Mouse (Mus musculus): ENCODE data around the gene Klhl22.

Klhl22 gene

DNA sequence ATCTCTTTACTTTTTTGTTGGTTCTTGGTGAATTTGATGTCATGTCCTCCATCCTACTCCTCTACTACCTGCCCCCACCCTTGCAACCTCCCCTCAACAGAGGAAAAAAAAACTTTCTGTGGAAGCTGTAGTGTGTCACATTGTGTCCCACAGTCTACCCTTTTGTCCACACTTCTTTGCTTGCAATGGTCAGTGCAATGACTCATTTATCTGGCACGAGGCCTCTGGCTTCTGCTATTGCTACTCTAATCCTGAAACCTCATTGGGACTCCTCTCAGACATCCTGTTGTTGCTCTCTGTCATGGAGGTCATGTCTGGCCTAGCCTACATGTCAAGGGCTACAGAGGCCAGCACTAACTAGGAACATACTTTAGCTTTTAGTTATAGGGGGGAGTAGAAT, 5.7 kb upstream of the Klhl22 start:
- in situ Hi-C loops (cut with MseI, MboI): no loop called here

DNA sequence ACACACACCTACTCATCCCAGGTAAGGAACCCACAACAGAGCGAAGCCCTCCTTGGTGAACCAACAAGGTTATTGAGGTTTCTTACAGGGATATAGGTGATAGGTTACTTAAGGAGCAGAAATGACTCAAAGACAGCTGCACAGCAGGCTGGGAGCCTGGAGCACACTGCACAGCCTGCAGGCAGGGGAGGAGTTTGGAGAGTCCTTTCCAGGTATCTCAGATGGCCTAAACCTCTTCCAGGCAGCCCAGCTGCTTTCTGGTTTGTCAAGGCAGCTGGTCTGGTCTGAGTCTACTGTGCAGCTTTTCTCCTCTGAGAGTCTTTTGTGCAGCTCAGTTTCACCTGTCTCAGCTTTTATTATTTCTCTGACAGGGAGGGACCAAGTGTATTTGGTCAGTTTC, 1.7 kb upstream of the Klhl22 start:
- in situ Hi-C loops (cut with MseI, MboI): no loop called here

DNA sequence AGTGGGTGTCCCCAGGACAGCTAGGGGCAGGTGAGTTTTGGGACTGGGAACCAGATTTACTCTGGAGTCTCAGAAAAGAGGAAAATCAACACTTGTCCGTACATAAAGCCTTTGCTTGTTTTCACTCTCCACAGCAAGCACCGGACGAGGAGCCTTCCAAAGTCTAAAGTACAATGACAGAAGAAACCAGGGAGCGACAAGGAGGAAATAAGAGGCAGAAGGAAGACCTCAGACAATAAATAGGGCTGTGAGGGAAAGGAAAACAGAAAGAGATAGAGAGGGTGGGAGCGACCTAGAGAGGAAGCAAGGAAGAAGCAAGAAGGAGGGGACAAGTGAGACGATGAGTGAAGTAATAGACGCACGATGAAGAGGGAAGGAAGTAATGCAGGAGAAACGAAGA, 516 bp upstream of the Klhl22 start:
- in situ Hi-C loops (cut with MseI, MboI): no loop called here

DNA sequence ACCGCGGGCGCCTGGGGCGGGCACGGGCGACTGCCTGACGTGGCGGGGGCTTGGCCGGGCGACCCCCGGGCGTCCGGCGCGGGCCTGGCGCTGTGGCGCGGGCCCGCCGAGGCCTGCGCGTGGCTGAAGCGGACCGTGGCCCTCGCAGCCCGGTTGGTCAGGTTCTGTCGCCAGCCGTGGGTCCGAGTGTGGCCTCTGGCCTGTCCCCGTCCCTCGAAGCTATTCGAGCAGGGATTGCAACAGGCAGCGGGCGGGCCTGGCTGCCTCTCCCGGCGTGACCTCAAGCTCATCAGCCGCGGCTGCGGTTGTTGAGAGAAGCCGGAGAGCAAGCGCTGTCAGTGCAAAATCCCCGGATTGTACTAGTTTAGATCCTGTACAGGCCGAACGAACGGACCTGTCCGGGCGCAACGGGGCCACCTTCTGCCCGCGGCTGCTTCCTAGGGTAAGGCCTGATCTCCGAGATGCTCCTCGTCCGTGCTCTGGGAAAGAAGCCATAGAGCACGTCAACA, 449 bp downstream of the Klhl22 start:
- in situ Hi-C loops (cut with MseI, MboI): no loop called here

DNA sequence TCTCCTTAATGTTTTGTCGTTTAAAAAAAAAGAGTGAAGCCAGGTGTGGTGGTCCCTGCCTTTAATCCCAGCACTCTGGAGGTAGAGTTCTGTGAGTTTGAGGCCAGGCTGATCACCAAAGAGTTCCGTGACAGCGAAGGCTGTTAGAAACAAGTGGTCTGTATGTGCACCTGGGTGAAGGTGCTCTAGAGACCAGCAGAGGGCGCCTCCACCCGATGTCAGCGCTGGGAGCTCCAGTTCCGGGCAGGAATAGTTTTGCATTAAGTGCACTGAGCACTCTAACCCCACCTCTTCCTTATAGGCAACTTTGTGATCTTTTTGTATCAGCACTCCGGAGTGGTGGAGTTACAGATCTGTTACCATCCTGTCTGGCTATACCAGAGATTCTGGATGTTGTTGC, 1.2 kb downstream of the Klhl22 start:
- in situ Hi-C loops (cut with MseI, MboI): no loop called here

DNA sequence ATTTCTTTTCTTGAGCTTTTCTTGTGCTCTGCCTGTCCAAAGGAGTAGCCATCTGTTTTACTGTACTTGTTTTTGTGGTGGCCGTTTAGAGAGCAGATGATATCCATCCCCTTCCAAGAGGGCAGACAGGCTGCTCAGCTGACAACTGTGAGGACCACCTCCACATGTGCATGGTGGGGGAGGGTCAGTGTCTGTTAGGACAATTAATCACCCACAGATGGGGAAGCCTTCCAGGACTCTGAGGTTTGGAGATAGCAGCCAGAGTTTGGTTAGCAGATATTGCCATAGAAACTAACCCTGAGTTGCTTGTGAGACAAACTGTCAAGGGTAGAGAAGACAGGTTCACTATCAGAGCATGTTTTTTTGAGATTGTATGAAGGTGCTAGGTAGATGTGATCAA, 1.7 kb downstream of the Klhl22 start:
- in situ Hi-C loops (cut with MseI, MboI): no loop called here

DNA sequence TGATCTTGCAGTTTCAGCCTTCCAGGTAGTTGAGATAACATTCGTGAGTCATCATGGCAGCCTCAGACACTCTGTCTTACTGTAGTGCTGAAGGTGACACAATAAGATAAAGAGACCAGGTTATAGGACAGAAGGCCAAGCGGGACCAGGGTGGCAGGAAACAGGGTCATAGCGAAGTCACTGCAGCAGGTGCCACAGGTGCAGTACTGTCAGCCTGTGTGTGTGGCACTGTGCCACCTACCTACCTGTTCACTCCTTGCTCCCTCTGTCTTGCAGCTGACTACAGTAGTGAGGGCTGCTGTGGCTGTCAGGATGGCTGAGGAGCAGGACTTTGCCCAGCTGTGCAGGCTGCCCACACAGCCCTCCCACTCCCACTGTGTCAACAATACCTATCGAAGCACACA, 4.7 kb downstream of the Klhl22 start:
- in situ Hi-C loops (cut with MseI, MboI): no loop called here

DNA sequence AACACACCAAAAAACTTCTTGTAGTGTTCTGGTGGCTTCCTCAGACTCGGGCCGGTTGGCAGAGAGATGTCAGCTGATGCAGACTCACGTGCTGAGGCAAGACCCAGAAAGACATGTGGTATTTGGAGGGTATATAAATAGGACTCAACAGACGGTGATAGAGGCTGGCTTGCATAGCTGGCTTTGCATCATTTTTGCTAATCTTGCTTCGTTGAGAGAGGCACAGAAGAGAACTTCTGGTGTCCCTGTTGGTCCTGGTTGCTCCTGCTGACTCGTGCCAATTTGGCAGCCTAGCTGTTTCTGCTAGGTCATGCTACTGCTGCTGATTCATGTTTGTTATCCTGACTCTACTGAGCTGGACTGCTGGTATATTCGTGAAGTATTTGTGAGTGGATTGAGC, 9.4 kb downstream of the Klhl22 start:
- in situ Hi-C loops (cut with MseI, MboI): no loop called here

DNA sequence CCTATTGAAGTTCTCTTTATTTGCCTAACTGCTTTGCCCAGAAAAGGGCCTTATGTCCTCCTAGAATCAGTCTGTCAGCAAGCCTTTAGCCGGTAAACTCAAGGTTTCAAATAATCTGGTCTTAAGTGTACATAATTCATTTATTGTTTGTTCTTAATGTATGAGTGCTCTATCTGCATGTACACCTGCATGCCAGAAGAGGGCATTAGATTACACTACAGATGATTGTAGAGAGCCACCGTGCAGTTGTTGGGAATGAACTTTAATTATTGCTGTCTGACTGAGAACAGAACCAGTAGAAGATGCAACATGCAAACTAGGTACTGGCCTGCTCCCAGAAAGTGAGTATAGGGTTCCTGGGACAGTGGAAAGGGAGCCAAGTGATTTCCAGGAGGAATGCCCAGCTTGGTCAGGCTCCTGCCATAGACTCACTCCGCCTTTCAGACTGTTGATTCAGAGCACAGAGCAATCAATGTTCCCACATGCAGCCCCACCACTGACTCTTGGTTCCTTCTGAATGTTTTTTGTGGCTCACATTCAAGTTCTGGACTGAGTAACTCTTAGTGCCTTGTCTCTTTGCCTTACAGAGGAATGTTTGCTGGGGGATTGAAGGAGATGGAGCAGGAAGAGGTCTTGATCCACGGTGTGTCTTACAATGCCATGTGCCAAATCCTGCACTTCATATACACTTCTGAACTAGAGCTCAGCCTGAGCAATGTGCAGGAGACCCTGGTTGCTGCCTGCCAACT, 11.9 kb downstream of the Klhl22 start:
- in situ Hi-C loops (cut with MseI, MboI): no loop called here

DNA sequence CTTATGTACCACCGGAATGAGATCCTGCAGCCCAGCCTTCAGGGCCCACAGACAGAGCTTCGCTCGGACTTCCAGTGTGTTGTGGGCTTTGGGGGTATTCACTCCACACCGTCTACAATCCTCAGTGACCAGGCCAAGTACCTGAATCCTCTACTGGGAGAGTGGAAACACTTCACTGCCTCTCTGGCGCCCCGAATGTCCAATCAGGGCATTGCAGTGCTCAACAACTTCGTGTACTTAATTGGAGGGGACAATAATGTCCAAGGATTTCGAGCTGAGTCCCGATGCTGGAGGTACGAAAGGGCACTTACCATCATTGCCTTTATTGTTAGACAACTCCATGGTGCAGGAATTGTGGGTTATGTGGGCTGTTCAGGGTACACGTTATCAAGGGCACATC, 17.4 kb downstream of the Klhl22 start:
- in situ Hi-C loops (cut with MseI, MboI): no loop called here

DNA sequence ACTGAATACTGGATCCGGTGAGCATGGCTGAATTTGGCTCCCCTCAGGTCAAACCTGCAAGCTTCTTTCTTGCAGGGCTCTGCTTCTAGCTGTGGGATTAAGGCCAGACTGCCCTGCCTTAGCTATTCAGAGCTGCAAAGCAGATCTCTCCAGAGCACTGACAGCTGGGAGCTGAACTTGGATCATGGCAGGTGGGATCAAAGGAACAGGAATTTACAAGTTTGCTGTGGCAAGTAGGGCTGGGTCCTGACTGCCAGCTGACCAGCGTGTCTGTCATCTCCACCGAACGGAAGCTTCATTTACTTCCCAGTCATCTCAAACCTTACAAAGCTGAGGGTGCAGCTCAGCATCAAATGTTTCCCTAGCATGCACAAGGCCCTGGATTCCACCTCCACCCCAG, 18.8 kb downstream of the Klhl22 start:
- in situ Hi-C loops (cut with MseI, MboI): no loop called here

DNA sequence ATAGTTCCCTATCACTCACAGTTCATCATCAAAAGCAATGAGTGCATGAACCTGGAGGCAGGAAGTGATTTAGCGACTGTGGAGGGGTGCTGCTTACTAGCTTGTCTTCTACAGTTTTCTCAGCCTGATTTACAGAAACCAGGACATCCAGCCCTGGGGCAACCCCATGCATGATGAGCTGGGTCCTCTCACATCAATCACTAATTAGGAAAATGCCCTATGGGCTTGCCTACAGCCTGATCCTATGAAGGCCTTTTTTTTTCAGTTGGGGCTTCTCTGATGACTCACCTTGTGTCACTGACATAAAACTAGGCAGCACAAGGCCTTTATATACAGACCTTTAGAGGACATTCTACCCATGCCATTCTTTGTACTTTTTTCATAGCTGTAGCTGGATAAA, 20.3 kb downstream of the Klhl22 start:
- in situ Hi-C loops (cut with MseI, MboI): no loop called here

DNA sequence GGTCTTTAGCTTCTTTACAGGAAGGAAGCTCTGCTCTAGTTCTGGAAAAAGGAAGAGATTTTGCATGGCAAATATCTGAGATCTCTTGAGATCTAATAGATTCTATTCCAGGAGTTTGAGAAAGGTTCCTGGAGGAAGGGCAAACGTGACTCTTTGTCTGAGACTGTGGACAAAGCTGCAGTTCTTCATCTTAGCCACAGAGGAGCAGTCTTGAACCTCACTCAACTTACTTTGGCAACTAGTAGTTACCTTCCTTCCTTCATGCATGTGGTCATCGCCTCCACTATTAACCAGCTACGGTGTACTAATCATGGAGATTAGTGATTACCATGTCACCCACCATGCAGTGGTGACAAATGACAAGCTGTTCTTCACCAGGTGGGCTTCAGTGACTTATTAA, 25.9 kb downstream of the Klhl22 start:
- in situ Hi-C loops (cut with MseI, MboI): no loop called here

DNA sequence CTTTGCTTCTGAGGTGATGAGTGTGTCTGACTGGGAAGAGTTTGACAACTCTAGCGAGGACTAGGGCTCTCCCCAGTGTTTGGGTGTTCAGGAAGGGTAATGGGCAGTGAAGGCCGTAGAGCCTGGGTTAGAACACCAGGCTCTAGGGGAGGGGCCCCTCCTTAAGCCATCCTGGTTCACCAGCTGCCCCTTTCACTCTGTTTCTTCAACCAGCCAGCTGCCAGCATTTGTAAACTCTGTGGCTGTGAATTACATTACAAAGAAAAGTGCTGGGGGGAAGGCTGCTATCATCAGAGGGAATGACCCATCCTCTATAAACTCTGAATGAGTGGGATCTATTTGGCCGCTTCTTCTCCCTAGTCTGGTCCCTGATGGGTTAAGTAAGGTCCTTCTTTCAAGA, 33.3 kb downstream of the Klhl22 start:
- in situ Hi-C loops (cut with MseI, MboI): no loop called here

DNA sequence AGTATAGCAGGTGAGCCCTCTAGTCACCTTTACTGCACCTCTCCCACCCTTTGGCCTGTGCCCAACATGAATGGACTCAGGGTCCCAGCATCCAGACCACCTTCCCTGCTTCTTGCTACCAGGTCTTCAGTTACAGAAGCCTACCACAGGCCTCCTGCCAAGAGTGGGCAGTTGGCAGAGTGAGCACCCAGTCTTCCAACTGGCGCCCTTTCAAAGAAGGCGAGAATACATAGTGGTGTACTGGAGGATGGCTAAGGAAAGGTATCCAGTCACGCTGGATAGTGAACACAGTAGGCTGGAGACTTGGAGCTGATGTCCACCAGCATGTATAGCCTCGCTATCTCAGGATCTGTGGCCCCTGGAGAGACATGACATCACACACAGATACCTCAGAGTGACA, 34.6 kb downstream of the Klhl22 start:
- in situ Hi-C loops (cut with MseI, MboI): no loop called here

DNA sequence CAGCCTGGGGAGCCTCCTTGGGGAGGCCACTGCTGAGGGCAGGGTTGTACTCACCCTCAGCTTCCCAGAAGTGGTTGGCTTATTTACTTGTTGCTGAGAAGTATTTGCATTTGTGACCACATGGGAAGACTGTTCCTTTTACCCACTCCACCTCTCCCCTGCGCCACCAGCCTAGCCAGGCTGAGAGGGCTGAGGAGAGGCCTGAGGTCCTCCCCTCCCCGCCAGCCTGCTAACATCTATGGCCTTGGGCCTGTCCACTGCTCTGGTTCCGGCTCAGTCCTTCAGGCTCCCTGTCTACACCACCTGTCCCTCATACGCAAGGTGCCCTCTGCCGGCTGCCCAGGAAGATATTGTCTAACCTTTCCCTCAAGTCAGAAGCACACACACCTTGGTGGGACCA, 36.2 kb downstream of the Klhl22 start:
- in situ Hi-C loops (cut with MseI, MboI): no loop called here

DNA sequence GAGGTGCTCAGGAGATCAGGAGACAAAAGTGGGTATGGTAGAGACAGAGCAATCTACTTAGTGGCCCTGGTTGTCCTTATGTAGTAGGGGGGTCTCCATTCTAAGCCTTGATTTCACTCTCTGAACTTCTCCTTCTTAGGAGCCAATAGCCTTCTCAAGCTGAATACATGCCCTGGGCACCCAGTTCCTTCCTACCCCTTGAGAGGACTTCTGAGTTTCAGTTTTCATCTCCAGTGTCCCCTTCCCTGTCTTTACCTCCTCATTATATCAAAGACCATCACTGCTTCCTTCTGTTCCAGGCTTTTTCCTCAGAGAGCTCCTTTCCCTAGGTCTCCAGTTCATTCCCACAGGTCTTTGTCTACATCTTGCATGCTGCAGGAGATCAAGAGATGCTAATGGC, 37.1 kb downstream of the Klhl22 start:
- in situ Hi-C loops (cut with MseI, MboI): no loop called here

DNA sequence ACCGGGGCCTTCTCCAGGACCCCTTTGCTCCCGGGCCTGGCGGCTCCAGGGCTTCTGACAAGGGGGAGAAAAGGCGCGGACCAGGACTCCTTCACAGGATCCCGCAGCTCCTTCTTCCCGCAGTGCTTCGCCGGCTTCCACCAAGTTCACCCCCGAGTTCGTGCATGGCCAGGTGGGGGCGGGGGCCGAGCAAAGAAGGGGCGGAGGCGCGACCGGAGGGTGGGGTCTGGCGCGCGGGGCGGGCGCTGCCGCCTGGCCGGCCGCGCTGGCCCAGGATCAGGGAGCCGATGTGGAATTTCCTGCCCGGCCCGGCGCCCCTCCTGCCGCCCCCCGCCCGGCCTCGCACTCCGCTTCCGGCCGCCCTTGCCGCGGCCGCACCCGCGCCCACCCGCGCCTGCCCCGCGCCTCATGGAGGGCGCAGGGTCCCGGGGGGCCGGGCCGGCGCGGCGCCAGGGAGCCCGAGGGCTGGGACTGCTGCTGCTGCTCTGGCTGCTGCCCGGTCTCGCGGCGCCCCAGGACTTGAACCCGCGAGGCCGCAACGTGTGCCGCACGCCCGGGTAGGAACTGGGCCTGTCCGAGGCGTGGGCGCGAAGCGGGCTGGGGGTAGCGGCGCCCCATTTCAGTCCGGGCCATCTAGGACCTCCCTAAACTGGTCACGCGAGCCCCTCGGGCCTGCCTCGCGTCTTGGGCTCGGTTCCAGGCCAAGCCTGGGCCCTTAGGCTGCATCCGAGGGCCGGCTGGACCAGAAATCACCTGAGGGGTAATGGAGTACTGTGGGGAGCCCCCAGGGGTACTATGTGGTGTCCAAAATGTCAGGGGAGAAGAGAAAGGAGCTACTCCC, 37.8 kb downstream of the Klhl22 start, which contains the start of gene Scarf2:
TSS of gene Scarf2 (plus strand) at position 312 of the 841 bp plus-strand sequence.
- in situ Hi-C loops (cut with MseI, MboI): no loop called here

DNA sequence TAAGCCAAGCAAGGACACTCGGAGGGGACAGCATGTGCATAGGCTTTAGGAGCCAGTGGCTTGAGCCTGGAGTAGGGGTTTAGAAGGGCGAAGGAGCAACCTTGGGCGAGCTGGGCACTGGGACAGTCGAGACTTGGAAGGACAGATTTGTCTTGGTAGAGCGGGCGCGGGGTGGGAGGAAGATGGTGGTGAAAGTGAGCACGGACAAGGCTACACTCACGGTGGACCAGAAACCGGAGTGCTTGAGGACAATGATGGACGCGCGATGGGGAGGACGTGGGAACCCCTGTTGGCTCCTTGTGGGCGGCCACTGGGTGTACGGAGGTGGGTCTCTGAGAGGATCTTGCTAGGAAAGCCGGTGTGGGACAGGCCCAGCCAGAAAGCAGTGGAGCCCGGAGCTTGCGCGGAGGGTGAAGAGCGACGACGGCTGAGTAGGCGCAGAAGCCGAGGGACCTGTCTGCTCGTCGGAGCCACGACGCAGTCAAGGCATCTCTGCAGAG, 38.4 kb downstream of the Klhl22 start:
- in situ Hi-C loops (cut with MseI, MboI): no loop called here

DNA sequence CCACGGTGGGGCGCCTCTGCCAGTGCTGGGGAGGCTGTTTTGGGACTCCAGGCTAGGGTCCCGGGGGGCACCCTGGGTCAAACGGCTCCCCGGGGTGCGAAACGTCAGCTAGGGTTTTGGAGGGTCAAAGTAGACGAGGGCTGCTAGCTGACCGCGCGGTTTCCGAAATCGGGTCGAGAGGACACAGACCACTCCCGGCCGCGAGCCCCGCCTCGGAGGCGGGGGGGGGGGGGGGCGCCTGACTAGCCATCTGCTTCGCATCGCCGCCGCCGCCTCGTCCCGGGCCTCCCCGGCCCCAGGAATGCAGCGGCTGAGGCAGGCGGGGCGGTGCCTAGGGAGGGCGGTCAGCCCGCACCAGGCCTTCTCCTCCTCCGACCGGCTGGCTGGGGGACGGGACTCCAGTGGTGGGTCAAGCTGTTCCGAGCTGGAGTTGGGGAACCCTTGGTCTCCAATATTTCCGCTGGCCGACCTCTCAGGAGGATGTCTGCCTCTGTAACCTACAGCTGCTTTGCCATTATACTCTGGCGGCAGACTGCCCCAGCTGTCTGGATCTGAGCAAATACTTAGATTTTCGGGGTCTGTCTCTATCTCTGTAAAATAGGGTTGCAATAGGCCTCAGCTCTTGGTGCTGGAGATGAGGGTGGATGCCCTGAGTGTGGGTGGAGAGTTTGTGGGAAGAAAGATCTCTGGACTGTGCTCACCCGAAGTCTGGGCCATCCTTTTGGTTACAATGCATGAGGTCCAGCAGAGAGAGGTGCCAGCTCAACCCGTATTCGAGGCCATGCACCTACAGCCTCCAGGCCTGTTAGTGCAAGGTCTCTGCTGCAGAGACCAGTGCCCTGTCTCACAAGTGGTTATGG, 39.1 kb downstream of the Klhl22 start:
- in situ Hi-C loops (cut with MseI, MboI): no loop called here

DNA sequence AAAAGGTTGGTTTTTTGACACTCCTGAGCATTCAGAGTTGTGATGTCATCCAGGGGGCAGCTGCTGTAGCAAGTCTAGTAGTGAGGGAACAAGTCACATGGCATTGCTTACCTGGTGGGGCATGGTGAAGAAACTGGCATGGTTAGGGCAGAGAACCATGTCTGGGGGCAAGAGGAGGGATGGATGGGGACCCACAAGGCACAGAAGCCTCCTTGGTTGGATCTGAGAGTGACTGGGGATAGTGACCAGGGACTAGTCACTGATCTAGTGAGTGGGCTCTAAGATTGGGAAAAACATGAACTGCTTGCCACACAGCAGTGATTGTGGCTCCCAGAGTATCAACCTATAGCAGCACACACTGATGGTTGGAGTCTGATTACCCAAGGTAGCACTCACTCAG, 40.2 kb downstream of the Klhl22 start:
- in situ Hi-C loops (cut with MseI, MboI): no loop called here

All from mouse trophoblast stem cell (cell line).